Mouse (Mus musculus) cerebellum, adult 8-10 months (tissue): ENCODE data around the gene Bscl2.
"Not testable (repeated sequence)": the region's sequence is repeated elsewhere in the genome, so short reads cannot be mapped to it uniquely, and the experiment has no call there.

Experiments
- DNase-seq: peaks from one replicate; pipeline ENCODE4 v3.0.0; 2022

Gene Bscl2

GRCm38 (mm10) chr19:8872266-8872840 is 35.1 kb downstream of the Bscl2 start:
- DNase-seq = no peak

GRCm38 (mm10) chr19:8875031-8875430 is 37.8 kb downstream of the Bscl2 start:
- no peak for DNase-seq

- peak; percentile 86 for DNase-seq
These were observed 43.2 kb downstream of the Bscl2 start, which contains the start of gene Uqcc3 for GRCm38 (mm10) chr19:8880311-8881033. Gene Uqcc3 (minus strand): TSS chr19:8880923.

GRCm38 (mm10) chr19:8881034-8881392 is 43.7 kb downstream of the Bscl2 start:
- DNase-seq = no peak

- no peak for DNase-seq
These were observed 46.3 kb downstream of the Bscl2 start, which contains the start of the genes Lbhd1 and Gm49403 for GRCm38 (mm10) chr19:8883616-8884015. Gene Lbhd1 (plus strand): TSS chr19:8883732. Gene Gm49403 (plus strand): TSS chr19:8883930.

DNA sequence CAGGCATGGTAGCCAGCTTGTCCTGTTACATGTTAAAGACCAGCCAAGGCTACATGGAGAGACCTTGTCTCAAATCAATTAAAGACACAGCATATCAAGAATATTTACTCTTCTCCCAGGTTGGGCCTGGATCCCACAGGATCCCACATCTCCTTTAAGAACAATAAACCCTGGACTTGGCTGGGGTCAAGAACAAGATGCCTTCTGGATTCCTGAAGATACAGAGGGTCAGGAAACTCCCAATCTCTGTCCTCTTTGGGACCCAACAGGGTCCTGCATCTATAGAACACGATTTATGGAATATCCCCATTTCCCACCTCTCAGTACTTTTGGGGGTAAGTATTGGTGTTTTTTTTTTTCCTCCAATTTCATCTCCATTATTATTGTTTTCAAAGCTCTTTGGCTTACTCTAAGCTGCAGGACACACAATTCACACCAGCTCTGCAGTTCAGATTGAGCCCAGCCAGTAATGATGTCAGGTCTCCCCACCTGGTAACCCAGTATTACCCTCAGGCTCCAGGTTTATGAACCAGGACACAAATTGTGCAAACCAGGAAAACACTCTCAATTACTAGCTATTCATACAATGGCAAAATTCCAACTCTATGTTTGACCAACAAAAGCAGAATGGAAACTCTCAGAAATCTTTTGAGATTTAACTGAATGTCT is 49.8 kb downstream of the Bscl2 start:
- no peak for DNase-seq

DNA sequence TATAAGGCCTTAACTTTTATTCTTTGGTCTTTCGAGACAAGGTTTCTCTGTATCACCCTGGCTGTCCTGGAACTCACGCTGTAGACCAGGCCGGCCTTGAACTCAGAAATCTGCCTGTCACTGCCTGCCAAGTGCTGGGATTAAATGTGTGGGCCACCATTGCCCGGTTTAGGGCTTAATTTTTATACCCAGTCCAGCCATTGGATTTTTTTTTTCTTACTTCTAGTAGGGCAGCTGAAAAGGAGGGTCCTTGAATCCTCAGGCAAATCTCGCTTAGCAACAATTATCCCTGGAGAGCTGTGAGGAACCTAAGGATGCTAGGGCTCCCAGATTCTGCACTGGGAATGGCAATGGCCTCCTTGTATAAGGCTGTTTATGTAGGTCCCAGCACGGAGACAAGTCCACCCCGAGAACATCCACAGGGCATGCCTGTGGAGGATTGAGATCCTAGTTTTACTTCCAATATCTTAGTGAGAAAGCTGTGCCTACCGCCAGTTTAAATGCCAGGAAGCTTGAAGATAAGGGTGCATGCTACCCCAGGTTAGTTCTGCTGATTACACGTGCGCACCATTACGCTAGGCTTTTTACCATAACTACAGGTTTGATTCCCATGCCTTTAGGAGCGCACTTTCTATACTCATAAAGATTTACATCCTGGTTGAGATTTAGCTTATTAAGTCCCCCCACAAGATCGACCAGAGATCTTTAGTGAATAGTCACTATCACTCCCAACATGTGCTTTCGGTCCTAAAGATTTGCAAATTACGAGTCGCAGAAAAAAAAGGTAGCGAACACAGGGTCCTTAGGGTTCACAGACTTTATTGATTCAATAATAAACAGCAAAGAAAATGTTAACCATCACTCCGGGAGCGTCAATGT is 50.6 kb downstream of the Bscl2 start:
- DNase-seq = no peak

DNA sequence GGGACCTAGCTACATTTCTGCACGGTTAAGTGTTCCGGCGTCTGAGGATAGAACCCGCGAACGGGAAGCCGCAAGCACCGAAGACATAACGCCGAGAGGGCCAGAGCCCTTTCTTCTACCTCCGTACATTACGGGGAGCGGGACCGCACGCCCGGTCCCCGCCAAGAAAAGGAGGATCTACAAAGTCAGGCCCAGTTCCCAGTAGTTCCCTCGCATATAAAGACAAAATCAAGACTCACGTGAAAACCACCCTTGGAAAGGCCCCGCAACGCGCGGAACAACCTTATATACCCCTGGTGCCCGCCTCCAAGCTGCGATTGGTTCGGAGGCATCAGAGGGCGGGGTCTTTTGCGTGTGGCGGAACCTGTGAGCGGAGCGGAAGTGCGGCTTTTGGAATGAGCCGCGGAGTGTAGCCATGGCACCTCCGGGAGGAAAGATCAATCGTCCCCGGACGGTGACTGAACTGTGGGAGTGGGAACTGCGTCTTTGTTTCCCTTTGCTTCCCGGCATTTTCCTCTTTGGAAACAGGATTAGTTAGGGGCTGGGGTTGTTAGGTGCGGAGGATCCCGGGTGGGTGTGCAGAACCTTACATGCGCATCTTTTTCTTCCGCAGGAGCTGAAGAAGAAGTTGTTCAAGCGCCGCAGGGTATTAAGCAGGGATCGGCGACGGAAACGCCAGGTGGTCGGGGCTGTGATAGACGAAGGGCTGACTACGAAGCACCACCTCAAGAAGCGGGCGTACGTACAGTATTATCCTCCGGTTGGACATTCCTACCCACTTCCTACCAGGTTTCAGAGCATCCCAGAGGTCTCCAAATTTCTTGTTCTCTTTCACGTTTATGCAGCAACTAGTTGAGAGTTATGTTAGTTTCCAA is 51.5 kb downstream of the Bscl2 start, which contains the start of the genes 1810009A15Rik and Gm49416:
1810009A15Rik (plus strand) TSS at position 343 of the 875 bp plus-strand sequence.
Gm49416 (plus strand) TSS at position 416 of the 875 bp plus-strand sequence.
- peak; percentile 92 for DNase-seq

- peak; percentile 84 for DNase-seq
These were observed 55.8 kb downstream of the Bscl2 start, which contains the start of gene Ints5 for GRCm38 (mm10) chr19:8892829-8893766. Gene Ints5 (plus strand): TSS chr19:8893005.

DNA sequence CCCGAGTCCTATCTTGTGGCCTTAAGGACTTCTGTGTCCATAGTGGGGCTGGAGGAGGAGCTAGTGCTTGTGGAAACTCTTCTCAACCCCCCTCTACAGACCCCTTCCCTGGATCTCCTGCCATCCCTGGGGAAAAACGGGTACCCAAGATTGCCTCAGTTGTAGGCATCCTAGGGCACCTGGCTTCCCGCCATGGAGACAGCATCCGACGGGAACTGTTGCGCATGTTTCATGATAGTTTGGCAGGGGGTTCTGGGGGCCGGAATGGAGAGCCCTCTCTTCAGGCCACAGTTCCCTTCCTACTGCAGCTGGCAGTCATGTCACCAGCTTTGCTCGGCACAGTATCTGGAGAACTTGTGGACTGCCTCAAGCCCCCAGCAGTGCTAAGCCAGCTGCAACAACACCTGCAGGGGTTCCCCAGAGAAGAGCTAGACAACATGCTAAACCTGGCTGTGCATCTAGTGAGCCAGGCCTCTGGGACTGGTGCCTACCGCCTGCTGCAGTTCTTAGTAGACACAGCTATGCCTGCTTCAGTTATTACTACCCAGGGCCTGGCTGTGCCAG is 58.2 kb downstream of the Bscl2 start:
- DNase-seq = no peak

- DNase-seq = not testable (repeated sequence)
These were observed 59.0 kb downstream of the Bscl2 start for GRCm38 (mm10) chr19:8896231-8896630.

DNA sequence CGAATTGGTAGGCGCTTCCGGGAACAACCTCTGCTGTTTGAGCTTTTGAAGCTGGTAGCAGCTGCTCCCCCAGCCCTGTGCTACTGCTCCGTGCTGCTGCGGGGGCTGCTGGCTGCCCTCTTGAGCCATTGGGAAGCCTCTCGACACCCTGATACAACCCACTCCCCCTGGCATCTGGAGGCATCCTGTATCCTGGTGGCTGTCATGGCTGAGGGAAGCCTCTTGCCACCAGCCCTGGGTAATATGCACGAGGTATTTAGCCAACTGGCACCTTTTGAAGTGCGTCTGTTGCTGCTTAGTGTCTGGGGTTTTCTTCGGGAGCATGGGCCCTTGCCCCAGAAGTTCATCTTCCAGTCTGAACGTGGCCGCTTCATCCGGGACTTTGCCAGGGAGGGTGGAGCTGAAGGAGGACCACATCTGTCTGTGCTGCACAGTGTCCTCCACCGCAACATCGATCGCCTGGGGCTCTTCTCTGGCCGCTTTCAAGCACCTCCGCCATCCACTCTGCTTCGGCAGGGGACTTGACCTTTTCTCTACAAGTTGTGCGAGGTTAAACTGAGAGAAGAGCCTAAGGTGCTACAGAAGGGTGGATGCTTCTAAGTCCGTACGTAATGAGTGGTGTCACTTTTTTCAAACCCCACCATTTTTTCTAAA is 60.1 kb downstream of the Bscl2 start:
- not testable (repeated sequence) for DNase-seq

DNA sequence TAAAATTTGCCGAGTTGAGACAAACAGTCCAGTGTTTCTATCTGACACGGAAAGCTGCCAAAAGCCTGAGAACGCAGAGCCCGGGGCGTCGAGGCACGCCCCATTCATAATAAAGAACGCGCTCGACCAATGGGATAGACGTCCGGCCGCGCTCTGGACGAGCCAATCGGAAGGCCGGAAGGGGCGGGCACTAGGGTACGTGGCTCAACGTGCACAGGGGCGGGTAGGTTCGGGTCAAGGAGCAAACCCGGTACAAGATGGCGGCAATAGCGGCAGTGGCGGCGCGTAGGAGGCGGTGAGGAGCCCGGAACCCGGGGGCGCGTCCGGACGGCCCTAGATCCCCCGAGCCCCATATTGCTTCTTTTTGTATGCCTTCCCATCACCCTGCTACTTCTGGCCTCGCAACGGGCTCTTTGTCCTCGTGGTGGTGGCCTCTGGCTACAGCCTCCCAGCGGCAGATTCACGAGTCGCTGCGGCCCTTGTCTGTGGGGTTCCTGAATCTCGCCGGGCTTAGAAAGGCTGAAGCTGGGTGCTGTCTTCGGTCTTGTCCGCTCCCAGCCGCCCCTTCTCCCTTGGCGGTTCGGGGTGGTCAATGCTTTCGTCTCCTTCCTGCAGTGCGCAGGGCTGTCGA is 60.7 kb downstream of the Bscl2 start, which contains the start of gene Ganab:
Ganab (plus strand) TSS at position 207 of the 631 bp plus-strand sequence.
- peak; percentile 93 for DNase-seq
